Mouse (Mus musculus) E14TG2a.4 (cell line): ENCODE data around the gene Tmsb15b2.
"Not testable (repeated sequence)": the region's sequence is repeated elsewhere in the genome, so short reads cannot be mapped to it uniquely, and the experiment has no call there.

Source experiments
- CTCF ChIP-seq: conservative IDR thresholded peaks from 2 replicates; pipeline ENCODE4 v1.5.1; 2014; ENCODE audit warnings: low read length
- NANOG ChIP-seq: IDR thresholded peaks from 2 replicates; pipeline ENCODE4 v1.6.1; 2014; ENCODE audit warnings: borderline replicate concordance, low read length, mixed read lengths
- POU5F1 ChIP-seq: IDR thresholded peaks from 2 replicates; pipeline ENCODE4 v1.6.1; 2014; ENCODE audit warnings: low read length, borderline replicate concordance

- not testable (repeated sequence) for TF ChIP-seq CTCF, NANOG, POU5F1
Observed at GRCm38 (mm10) chrX:136957583-136958279, 17.6 kb downstream of the Tmsb15b2 start.
